Mouse (Mus musculus): ENCODE results near the gene 4933411K16Rik.

DNA sequence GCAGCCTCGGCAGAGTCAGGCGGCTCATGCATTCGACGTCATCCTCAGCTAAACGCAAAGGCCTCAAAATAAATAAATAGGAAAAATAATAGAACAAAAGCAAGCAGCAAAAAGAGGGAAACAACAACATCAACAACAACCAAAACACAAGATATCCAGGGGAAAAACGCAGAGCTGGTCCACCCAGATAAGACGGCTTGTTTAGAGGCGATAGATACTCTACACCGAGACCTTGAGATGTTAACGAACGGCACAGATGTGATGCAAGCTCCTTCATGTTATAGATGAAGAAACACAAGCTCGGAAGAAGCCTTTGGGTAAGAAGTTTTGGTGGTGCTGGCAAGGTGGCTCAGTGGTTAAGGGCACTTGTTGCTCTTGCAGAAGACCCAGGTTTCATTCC lies 27.0 kb downstream of the 4933411K16Rik start:
- TF ChIP-seq CTCF (IDR thresholded peaks at IDR 0.05; ENCODE audit: control insufficient read depth, insufficient read depth, low read length) (no peak), POLR2A (IDR thresholded peaks at IDR 0.05; ENCODE audit: borderline replicate concordance, control insufficient read depth, low read depth, low read length) (no peak)
